Mouse (Mus musculus) lung, embryonic 15.5 days (tissue): ENCODE measurements around the gene Map3k14. TPM values are rescaled to one million over a fixed set of nuclear protein-coding genes. Genes with fewer than 3 reads are reported as not detected.
A peak's percentile ranks its signal among the peaks of the same experiment; 100 is the strongest.

Experiments
- ATAC-seq: fragments of 200-750 bp; cut with Nextera tagmentation; 2 replicates; pipeline ENCODE4 v1.8.0; 2017; ENCODE audit warnings: moderate number of reproducible peaks, borderline replicate concordance; ENCODE audit not compliant: low FRiP score, low TSS enrichment; ENCODE audit errors: extremely low read depth
- H3K27ac ChIP-seq: fragments of 300-500 bp; sonication (generic); 2 replicates; pipeline ENCODE4 v1.5.1; 2015; ENCODE audit warnings: moderate library complexity, mild to moderate bottlenecking, inconsistent platforms
- H3K27me3 ChIP-seq: fragments of 300-500 bp; sonication (generic); 2 replicates; pipeline ENCODE4 v1.6.1; 2015; ENCODE audit warnings: inconsistent platforms
- H3K36me3 ChIP-seq: fragments of 300-500 bp; sonication (generic); 2 replicates; pipeline ENCODE4 v1.6.1; 2015; ENCODE audit warnings: inconsistent platforms
- H3K4me1 ChIP-seq: fragments of 300-500 bp; sonication (generic); 2 replicates; pipeline ENCODE4 v1.6.1; 2015; ENCODE audit warnings: inconsistent platforms
- H3K4me2 ChIP-seq: fragments of 300-500 bp; sonication (generic); 2 replicates; pipeline ENCODE4 v1.6.1; 2015; ENCODE audit warnings: inconsistent platforms, mild to moderate bottlenecking, moderate library complexity
- H3K4me3 ChIP-seq: fragments of 300-500 bp; sonication (generic); 2 replicates; pipeline ENCODE4 v1.5.1; 2015; ENCODE audit warnings: mild to moderate bottlenecking, inconsistent platforms
- H3K9ac ChIP-seq: fragments of 300-500 bp; sonication (generic); 2 replicates; pipeline ENCODE4 v1.6.1; 2015; ENCODE audit warnings: inconsistent platforms
- H3K9me3 ChIP-seq: fragments of 300-500 bp; sonication (generic); 2 replicates; pipeline ENCODE4 v1.6.1; 2016; ENCODE audit warnings: inconsistent platforms
- WGBS: fragments of 180-500 bp; shearing (Covaris S2); methylation state at CpG from one replicate; pipeline ENCODE4 v1.1.7; 2015; 5-methylcytosine and 5-hydroxymethylcytosine counted together
- polyA plus RNA-seq: library from polyadenylated mRNA; unstranded; fragments of >200 nt; fragmentation: Nextera tagmentation; extraction: Ambion mirVana; gene quantifications from 2 replicates; pipeline ENCODE4 v1.2.1, GENCODE M21; 2015

The Map3k14 gene
- polyA plus RNA-seq, 1 experiment from 2014 or later = 3.5 TPM

GRCm38 (mm10) chr11:103219995-103220394 lies 47.3 kb downstream of the Map3k14 start:
- peaks cover 20% of the 10 kb centered on the region; the same call in 1 of the 2 replicates for H3K4me1 ChIP-seq
- H3K4me2 ChIP-seq = no peak overlapping the region
- H3K27me3 ChIP-seq = peaks cover 4% of the 10 kb centered on the region; the same call in 1 of the 2 replicates
- H3K27ac ChIP-seq = no peak overlapping the region
- no peak for ATAC-seq
- H3K4me3 ChIP-seq = no peak overlapping the region
- H3K36me3 ChIP-seq = peaks cover 24% of the 10 kb centered on the region
- no peaks in the 10 kb centered on the region for H3K9me3 ChIP-seq
- 78% methylated on average over 4 of the region's 4 CpGs for WGBS
- no peak overlapping the region for H3K9ac ChIP-seq

- 76% methylated on average over 5 of the region's 5 CpGs for WGBS
- no peak for ATAC-seq
- Histone ChIP-seq H3K9ac (no peak overlapping the region), H3K27ac (no peak overlapping the region), H3K4me2 (no peak overlapping the region), H3K27me3 (peaks cover 4% of the 10 kb centered on the region; the same call in 1 of the 2 replicates), H3K36me3 (peaks cover 19% of the 10 kb centered on the region), H3K9me3 (no peaks in the 10 kb centered on the region), H3K4me1 (peaks cover 20% of the 10 kb centered on the region; the same call in 1 of the 2 replicates), H3K4me3 (no peak overlapping the region)
Observed at GRCm38 (mm10) chr11:103219259-103219658, 48.0 kb downstream of the Map3k14 start.

- Histone ChIP-seq H3K27ac (no peak overlapping the region), H3K4me2 (peak overlapping the region; percentile 92), H3K4me3 (peak overlapping the region; percentile 46), H3K36me3 (peaks cover 16% of the 10 kb centered on the region), H3K9ac (peak overlapping the region; percentile 46; the same call in 1 of the 2 replicates), H3K9me3 (no peaks in the 10 kb centered on the region), H3K27me3 (peaks cover 4% of the 10 kb centered on the region; the same call in 1 of the 2 replicates), H3K4me1 (peaks cover 12% of the 10 kb centered on the region; the same call in 1 of the 2 replicates)
- no peak for ATAC-seq
- WGBS = 15% methylated on average over 6 of the region's 6 CpGs
Observed at GRCm38 (mm10) chr11:103218517-103218901, 48.8 kb downstream of the Map3k14 start.

GRCm38 (mm10) chr11:103217790-103218516 lies 49.3 kb downstream of the Map3k14 start, which contains the start of gene Spata32:
TSS of gene Spata32 (minus strand) at chr11:103218432.
- Histone ChIP-seq H3K4me3 (peak within 1 kb of the TSS; percentile 46), H3K27me3 (peaks cover 4% of the 10 kb centered on the region; the same call in 1 of the 2 replicates), H3K27ac (no peak within 1 kb of the TSS), H3K36me3 (peaks cover 16% of the 10 kb centered on the region), H3K4me1 (peaks cover 12% of the 10 kb centered on the region; the same call in 1 of the 2 replicates), H3K9ac (peak within 1 kb of the TSS; percentile 46), H3K9me3 (no peaks in the 10 kb centered on the region), H3K4me2 (peak within 1 kb of the TSS; percentile 92)
- WGBS = 2% methylated on average over 45 of the region's 45 CpGs
- peak; percentile 64; the same call in 1 of the 2 replicates for ATAC-seq

- no peak overlapping the region for H3K4me3 ChIP-seq
- peaks cover 12% of the 10 kb centered on the region; the same call in 1 of the 2 replicates for H3K4me1 ChIP-seq
- no peak overlapping the region for H3K4me2 ChIP-seq
- 52% methylated on average over 1 of the region's 1 CpGs for WGBS
- H3K27me3 ChIP-seq = peaks cover 4% of the 10 kb centered on the region; the same call in 1 of the 2 replicates
- H3K9ac ChIP-seq = no peak overlapping the region
- no peak for ATAC-seq
- no peaks in the 10 kb centered on the region for H3K9me3 ChIP-seq
- H3K27ac ChIP-seq = no peak overlapping the region
- peaks cover 6% of the 10 kb centered on the region; the same call in 1 of the 2 replicates for H3K36me3 ChIP-seq
Observed at GRCm38 (mm10) chr11:103215355-103215754, 51.9 kb downstream of the Map3k14 start.

- peaks cover 12% of the 10 kb centered on the region; the same call in 1 of the 2 replicates for H3K4me1 ChIP-seq
- no peak overlapping the region for H3K27ac ChIP-seq
- H3K36me3 ChIP-seq = no peaks in the 10 kb centered on the region
- no peaks in the 10 kb centered on the region for H3K9me3 ChIP-seq
- whole genome bisulfite sequencing = 75% methylated on average over 5 of the region's 5 CpGs
- H3K9ac ChIP-seq = no peak overlapping the region
- no peak overlapping the region for H3K4me2 ChIP-seq
- ATAC-seq = no peak
- no peak overlapping the region for H3K4me3 ChIP-seq
- H3K27me3 ChIP-seq = peaks cover 3% of the 10 kb centered on the region; the same call in 1 of the 2 replicates
Observed at GRCm38 (mm10) chr11:103213712-103214111, 53.6 kb downstream of the Map3k14 start.

- Histone ChIP-seq H3K36me3 (no peaks in the 10 kb centered on the region), H3K9ac (no peak overlapping the region), H3K4me1 (no peaks in the 10 kb centered on the region), H3K9me3 (no peaks in the 10 kb centered on the region), H3K27me3 (no peaks in the 10 kb centered on the region), H3K4me2 (no peak overlapping the region), H3K4me3 (no peak overlapping the region), H3K27ac (no peak overlapping the region)
- 50% methylated on average over 8 of the region's 8 CpGs for WGBS
- ATAC-seq = no peak
Observed at GRCm38 (mm10) chr11:103210291-103210690, 57.0 kb downstream of the Map3k14 start.

- H3K4me1 ChIP-seq = no peaks in the 10 kb centered on the region
- H3K27ac ChIP-seq = no peak within 1 kb of the TSS
- no peak for ATAC-seq
- no peaks in the 10 kb centered on the region for H3K9me3 ChIP-seq
- no peak within 1 kb of the TSS for H3K4me3 ChIP-seq
- 81% methylated on average over 3 of the region's 3 CpGs for WGBS
- no peak within 1 kb of the TSS for H3K4me2 ChIP-seq
- no peak within 1 kb of the TSS for H3K9ac ChIP-seq
- H3K27me3 ChIP-seq = no peaks in the 10 kb centered on the region
- H3K36me3 ChIP-seq = no peaks in the 10 kb centered on the region
Observed at GRCm38 (mm10) chr11:103208458-103208857, 58.8 kb downstream of the Map3k14 start, which contains the start of gene 1700023F06Rik. TSS of gene 1700023F06Rik (minus strand) at chr11:103208558.

GRCm38 (mm10) chr11:103206203-103206602 lies 61.1 kb downstream of the Map3k14 start:
- peaks cover 8% of the 10 kb centered on the region for H3K4me1 ChIP-seq
- no peak overlapping the region for H3K4me2 ChIP-seq
- no peak overlapping the region for H3K4me3 ChIP-seq
- ATAC-seq = no peak
- no peak overlapping the region for H3K27ac ChIP-seq
- H3K27me3 ChIP-seq = peaks cover 2% of the 10 kb centered on the region; the same call in 1 of the 2 replicates
- 88% methylated on average over 6 of the region's 6 CpGs for WGBS
- no peak overlapping the region for H3K9ac ChIP-seq
- no peaks in the 10 kb centered on the region for H3K36me3 ChIP-seq
- no peaks in the 10 kb centered on the region for H3K9me3 ChIP-seq

- Histone ChIP-seq H3K36me3 (no peaks in the 10 kb centered on the region), H3K27me3 (peaks cover 40% of the 10 kb centered on the region), H3K9me3 (no peaks in the 10 kb centered on the region), H3K27ac (no peak overlapping the region), H3K4me1 (peaks cover 28% of the 10 kb centered on the region), H3K9ac (no peak overlapping the region), H3K4me2 (no peak overlapping the region), H3K4me3 (no peak overlapping the region)
- no peak for ATAC-seq
Observed at GRCm38 (mm10) chr11:103202376-103202775, 64.9 kb downstream of the Map3k14 start.

GRCm38 (mm10) chr11:103201664-103202063 lies 65.6 kb downstream of the Map3k14 start:
- Histone ChIP-seq H3K9ac (no peak overlapping the region), H3K27me3 (peaks cover 47% of the 10 kb centered on the region), H3K9me3 (no peaks in the 10 kb centered on the region), H3K36me3 (no peaks in the 10 kb centered on the region), H3K4me2 (no peak overlapping the region), H3K4me1 (peaks cover 28% of the 10 kb centered on the region), H3K27ac (no peak overlapping the region), H3K4me3 (no peak overlapping the region)
- ATAC-seq = peak; percentile 69; the same call in 1 of the 2 replicates
- WGBS = 15% methylated on average over 6 of the region's 6 CpGs
